In the genomic region with DNA sequence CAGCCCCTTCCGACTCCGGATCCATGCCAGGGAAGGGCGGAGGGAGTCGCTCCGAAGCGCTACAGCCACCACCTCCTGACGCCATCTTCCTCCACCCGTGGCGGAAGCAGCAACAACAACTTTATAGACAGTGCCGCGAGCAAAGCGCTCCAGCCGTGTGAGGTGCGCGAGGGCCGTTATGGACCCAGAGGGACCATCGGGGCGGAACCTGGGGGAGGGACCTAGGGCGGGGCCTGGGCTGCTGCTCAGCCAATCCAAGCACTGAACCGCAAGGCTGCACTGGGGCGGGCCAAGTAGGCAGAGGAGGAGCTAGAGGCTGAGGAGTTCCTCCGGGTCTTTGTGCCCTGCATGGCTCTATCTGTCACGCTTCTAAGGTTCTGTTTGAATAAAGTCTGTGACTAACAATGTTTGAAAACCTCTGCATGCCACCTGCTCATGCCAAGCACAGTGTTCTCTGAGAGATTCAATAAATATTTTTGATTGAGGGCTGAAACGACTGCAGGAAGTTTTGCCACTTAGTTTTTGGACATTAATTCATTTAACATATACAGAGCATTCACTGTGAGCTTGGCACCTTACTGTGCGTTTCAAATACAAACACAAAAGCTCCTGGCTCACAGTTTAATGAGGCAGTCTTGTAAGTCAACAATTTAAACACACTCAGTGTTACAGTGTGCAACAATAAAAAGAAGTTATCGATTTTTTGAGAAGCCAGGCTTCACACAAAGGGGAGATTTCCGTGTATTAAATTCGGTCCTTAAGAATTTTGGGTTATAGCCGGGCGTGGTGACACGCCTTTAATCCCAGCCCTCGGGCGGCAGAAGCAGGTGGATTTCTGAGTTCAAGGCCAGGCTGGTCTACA, we compare ENCODE assay signal across 8 mouse cellular contexts. TPM values are rescaled to one million over a fixed set of nuclear protein-coding genes. Genes with fewer than 3 reads are reported as not detected.
A peak's percentile ranks its signal among the peaks of the same experiment; 100 is the strongest.
DNase-seq lines count a peak whose midpoint lies in the region; ATAC-seq and TF ChIP-seq lines count a peak whose summit lies in the region.

No protein-coding gene starts in this region.

- peak; percentile 47 for TF ChIP-seq EP300 in liver, embryonic 14.5 days (IDR thresholded peaks at IDR 0.05; ENCODE audit: low read depth)
- no peak for TF ChIP-seq EP300 in stomach, postnatal 0 days (optimal IDR thresholded peaks at IDR 0.05)

- 17% methylated on average over 33 of the region's 33 CpGs for WGBS in forebrain, embryonic 10.5 days
- 18% methylated on average over 33 of the region's 33 CpGs for WGBS in heart, embryonic 15.5 days
- 9% methylated on average over 33 of the region's 33 CpGs for WGBS in liver, embryonic 14.5 days (ENCODE audit: insufficient replicate concordance)
- 14% methylated on average over 33 of the region's 33 CpGs for WGBS in neural tube, embryonic 11.5 days
- WGBS in stomach, postnatal 0 days, result 14% methylated on average over 33 of the region's 33 CpGs

- H3K9me3 ChIP-seq in forebrain, embryonic 10.5 days, result no peaks in the 10 kb centered on the region
- H3K9me3 ChIP-seq in heart, embryonic 15.5 days (replicated peaks), result no peaks in the 10 kb centered on the region
- H3K9me3 ChIP-seq in liver, embryonic 14.5 days (ENCODE audit: control insufficient read depth, low read length), result no peaks in the 10 kb centered on the region
- H3K9me3 ChIP-seq in neural tube, embryonic 11.5 days (ENCODE audit: control insufficient read depth, low read length), result no peaks in the 10 kb centered on the region
- no peaks in the 10 kb centered on the region for H3K9me3 ChIP-seq in stomach, postnatal 0 days (ENCODE audit: control insufficient read depth, low read length)

- H3K27me3 ChIP-seq in forebrain, embryonic 10.5 days (ENCODE audit: poor library complexity, severe bottlenecking), result no peaks in the 10 kb centered on the region
- no peaks in the 10 kb centered on the region for H3K27me3 ChIP-seq in heart, embryonic 15.5 days
- H3K27me3 ChIP-seq in liver, embryonic 14.5 days (ENCODE audit: control insufficient read depth, insufficient read depth, low read length), result no peaks in the 10 kb centered on the region
- H3K27me3 ChIP-seq in neural tube, embryonic 11.5 days (ENCODE audit: control insufficient read depth, insufficient read depth, low read length), result no peaks in the 10 kb centered on the region
- H3K27me3 ChIP-seq in stomach, postnatal 0 days (ENCODE audit: control insufficient read depth, insufficient read depth, low read length), result no peaks in the 10 kb centered on the region

- peaks cover 51% of the 10 kb centered on the region for H3K4me1 ChIP-seq in forebrain, embryonic 10.5 days
- H3K4me1 ChIP-seq in heart, embryonic 15.5 days (replicated peaks), result peaks cover 33% of the 10 kb centered on the region
- H3K4me1 ChIP-seq in liver, embryonic 14.5 days (replicated peaks; ENCODE audit: control insufficient read depth in 2 of 2, insufficient read depth in 2 of 2, low read length in 1 of 2), result peaks cover 42 to 50% of the 10 kb centered on the region in 2 experiments
- peaks cover 7% of the 10 kb centered on the region; the same call in 1 of the 2 replicates for H3K4me1 ChIP-seq in neural tube, embryonic 11.5 days (ENCODE audit: control insufficient read depth, insufficient read depth, low read length)
- 0 out of 2 replicates have a peak, but pooled peaks cover 3% of the 10 kb centered on the region for H3K4me1 ChIP-seq in stomach, postnatal 0 days (replicated peaks; ENCODE audit: control insufficient read depth, insufficient read depth)

- H3K36me3 ChIP-seq in forebrain, embryonic 10.5 days (replicated peaks), result peaks cover 12% of the 10 kb centered on the region
- H3K36me3 ChIP-seq in heart, embryonic 15.5 days, result no peaks in the 10 kb centered on the region
- peaks cover 6% of the 10 kb centered on the region for H3K36me3 ChIP-seq in liver, embryonic 14.5 days (replicated peaks; ENCODE audit: control insufficient read depth, insufficient read depth, low read depth)
- no peaks in the 10 kb centered on the region for H3K36me3 ChIP-seq in neural tube, embryonic 11.5 days (ENCODE audit: control insufficient read depth, insufficient read depth, low read length)
- H3K36me3 ChIP-seq in stomach, postnatal 0 days (ENCODE audit: control insufficient read depth, insufficient read depth, low read length), result no peaks in the 10 kb centered on the region

- H3K4me3 ChIP-seq in forebrain, embryonic 10.5 days, result peak overlapping the region; percentile 86
- H3K4me3 ChIP-seq in heart, embryonic 15.5 days, result peak overlapping the region; percentile 82
- peak overlapping the region; percentile 91 to 92 for H3K4me3 ChIP-seq in liver, embryonic 14.5 days (ENCODE audit: insufficient read depth in 1 of 2, low read depth in 2 of 2, low read length in 2 of 2)
- peak overlapping the region; percentile 64 for H3K4me3 ChIP-seq in neural tube, embryonic 11.5 days (ENCODE audit: low read depth, low read length)
- H3K4me3 ChIP-seq in stomach, postnatal 0 days (ENCODE audit: low read depth, low read length), result peak overlapping the region; percentile 85

- DNase-seq in CD8-positive naive resting alpha-beta T cell, adult 2 months (ENCODE audit: low read depth in 2 of 2, low spot score in 2 of 2), result peak; percentile 97 to 98
- peak; percentile 96 for DNase-seq in c-Kit-positive CD71-negative TER-119-negative erythroid progenitor cells, embryonic 14.5 days (ENCODE audit: low read depth)
- DNase-seq in forebrain, embryonic 10.5 days (ENCODE audit: extremely low spot score, low spot score), result peak; percentile 99
- DNase-seq in kidney, postnatal 25 days, result peak; percentile 98 to 99
- DNase-seq in liver, embryonic 14.5 days (ENCODE audit: low read depth in 3 of 3, low spot score in 3 of 3), result peak; percentile 96 to 98 (median 97)
- peak; percentile 98 for DNase-seq in neural tube, embryonic 11.5 days (ENCODE audit: low spot score)
- peak; percentile 99 for DNase-seq in stomach, postnatal 0 days (ENCODE audit: low spot score)

- peak overlapping the region; percentile 73 for H3K4me2 ChIP-seq in heart, embryonic 15.5 days
- H3K4me2 ChIP-seq in liver, embryonic 14.5 days (ENCODE audit: low read depth), result peak overlapping the region; percentile 96
- peak overlapping the region; percentile 52 for H3K4me2 ChIP-seq in neural tube, embryonic 11.5 days (ENCODE audit: low read depth)
- H3K4me2 ChIP-seq in stomach, postnatal 0 days (replicated peaks; ENCODE audit: low read depth), result peak overlapping the region; percentile 80

- peak; percentile 29; the same call in 1 of the 2 replicates for TF ChIP-seq CTCF in liver, embryonic 14.5 days (IDR thresholded peaks at IDR 0.05; ENCODE audit: low read depth)
- TF ChIP-seq CTCF in stomach, postnatal 0 days (IDR thresholded peaks at IDR 0.05; ENCODE audit: low read depth), result no peak; the same call in 1 of the 2 replicates

- peak overlapping the region; percentile 80 for H3K9ac ChIP-seq in heart, embryonic 15.5 days
- peak overlapping the region; percentile 91 for H3K9ac ChIP-seq in liver, embryonic 14.5 days (replicated peaks)
- peak overlapping the region; percentile 44 for H3K9ac ChIP-seq in neural tube, embryonic 11.5 days (ENCODE audit: low read length)
- peak overlapping the region; percentile 82 for H3K9ac ChIP-seq in stomach, postnatal 0 days (ENCODE audit: low read length)

- peak overlapping the region; percentile 94 for H3K27ac ChIP-seq in forebrain, embryonic 10.5 days
- H3K27ac ChIP-seq in heart, embryonic 15.5 days, result peak overlapping the region; percentile 89
- H3K27ac ChIP-seq in liver, embryonic 14.5 days, result peak overlapping the region; percentile 94
- H3K27ac ChIP-seq in neural tube, embryonic 11.5 days (ENCODE audit: low read depth, low read length), result peak overlapping the region; percentile 63
- H3K27ac ChIP-seq in stomach, postnatal 0 days (replicated peaks), result peak overlapping the region; percentile 90

- peak; percentile 98 for ATAC-seq in heart, embryonic 15.5 days (replicated peaks; ENCODE audit: insufficient number of reproducible peaks, insufficient read depth, low FRiP score, low read depth)
- ATAC-seq in liver, embryonic 14.5 days (ENCODE audit: insufficient read depth), result peak; percentile 92
- ATAC-seq in neural tube, embryonic 11.5 days (ENCODE audit: insufficient read depth, low FRiP score, low TSS enrichment), result peak; percentile 97
- peak; percentile 99 for ATAC-seq in stomach, postnatal 0 days (ENCODE audit: low FRiP score, low TSS enrichment)

RNA-seq across cellular contexts. Expression of a gene that starts 1.5 kb away (rescaled TPM):
- polyA plus RNA-seq in forebrain, embryonic 10.5 days (2016; fragmentation: Nextera tagmentation; extraction: Ambion mirVana), result 136 and 140 TPM in 2 replicates
- polyA plus RNA-seq in heart, embryonic 15.5 days (2015; fragmentation: Nextera tagmentation; extraction: Ambion mirVana), result 57.8 and 69.0 TPM in 2 replicates
- polyA plus RNA-seq in liver, embryonic 14.5 days (2012; rRNA removed), result 31.8 and 47.7 TPM in 2 replicates
- polyA plus RNA-seq in liver, embryonic 14.5 days (2014; fragmentation: Nextera tagmentation; extraction: Ambion mirVana), result 66.0 and 68.3 TPM in 2 replicates
- polyA plus RNA-seq in neural tube, embryonic 11.5 days (2014; fragmentation: Nextera tagmentation; extraction: Ambion mirVana), result 127 and 131 TPM in 2 replicates
- 77.5 and 77.6 TPM in 2 replicates for polyA plus RNA-seq in stomach, postnatal 0 days (2015; fragmentation: Nextera tagmentation; extraction: Ambion mirVana)

RNA-seq across cellular contexts. Expression of a gene that starts 1.5 kb away (rescaled TPM):
- 166 and 168 TPM in 2 replicates for polyA plus RNA-seq in forebrain, embryonic 10.5 days (2016; fragmentation: Nextera tagmentation; extraction: Ambion mirVana)
- 136 and 158 TPM in 2 replicates for polyA plus RNA-seq in heart, embryonic 15.5 days (2015; fragmentation: Nextera tagmentation; extraction: Ambion mirVana)
- 32.3 and 50.1 TPM in 2 replicates for polyA plus RNA-seq in liver, embryonic 14.5 days (2012; rRNA removed)
- 129 and 132 TPM in 2 replicates for polyA plus RNA-seq in liver, embryonic 14.5 days (2014; fragmentation: Nextera tagmentation; extraction: Ambion mirVana)
- 126 and 131 TPM in 2 replicates for polyA plus RNA-seq in neural tube, embryonic 11.5 days (2014; fragmentation: Nextera tagmentation; extraction: Ambion mirVana)
- 131 and 138 TPM in 2 replicates for polyA plus RNA-seq in stomach, postnatal 0 days (2015; fragmentation: Nextera tagmentation; extraction: Ambion mirVana)

RNA-seq across cellular contexts. Expression of a gene that starts 33.1 kb away (rescaled TPM):
- polyA plus RNA-seq in forebrain, embryonic 10.5 days (2016; fragmentation: Nextera tagmentation; extraction: Ambion mirVana), result 7.6 and 8.9 TPM in 2 replicates
- 5.7 and 6.6 TPM in 2 replicates for polyA plus RNA-seq in heart, embryonic 15.5 days (2015; fragmentation: Nextera tagmentation; extraction: Ambion mirVana)
- polyA plus RNA-seq in liver, embryonic 14.5 days (2012; rRNA removed), result 7.3 and 11.7 TPM in 2 replicates
- polyA plus RNA-seq in liver, embryonic 14.5 days (2014; fragmentation: Nextera tagmentation; extraction: Ambion mirVana), result 24.6 and 25.2 TPM in 2 replicates
- 3.1 and 3.4 TPM in 2 replicates for polyA plus RNA-seq in neural tube, embryonic 11.5 days (2014; fragmentation: Nextera tagmentation; extraction: Ambion mirVana)
- 11.8 and 13.2 TPM in 2 replicates for polyA plus RNA-seq in stomach, postnatal 0 days (2015; fragmentation: Nextera tagmentation; extraction: Ambion mirVana)

RNA-seq across cellular contexts. Expression of a gene that starts 55.4 kb away (rescaled TPM):
- 2.1 and 2.6 TPM in 2 replicates for polyA plus RNA-seq in forebrain, embryonic 10.5 days (2016; fragmentation: Nextera tagmentation; extraction: Ambion mirVana)
- 0.98 and 1.3 TPM in 2 replicates for polyA plus RNA-seq in heart, embryonic 15.5 days (2015; fragmentation: Nextera tagmentation; extraction: Ambion mirVana)
- polyA plus RNA-seq in liver, embryonic 14.5 days (2012; rRNA removed), result 26.7 and 32.8 TPM in 2 replicates
- polyA plus RNA-seq in liver, embryonic 14.5 days (2014; fragmentation: Nextera tagmentation; extraction: Ambion mirVana), result 25.4 and 26.5 TPM in 2 replicates
- polyA plus RNA-seq in neural tube, embryonic 11.5 days (2014; fragmentation: Nextera tagmentation; extraction: Ambion mirVana), result 3.4 and 4.9 TPM in 2 replicates
- polyA plus RNA-seq in stomach, postnatal 0 days (2015; fragmentation: Nextera tagmentation; extraction: Ambion mirVana), result 1.5 TPM in 2 replicates

Comparison
In these comparisons a context has a peak if more than half of its experiments do, and no peak if none do; other contexts are left out.
1. Peak in every context shown above with its lines: DNase-seq, ATAC-seq, H3K4me3 ChIP-seq and H3K27ac ChIP-seq.